Mouse (Mus musculus) hindbrain, embryonic 12.5 days (tissue): ENCODE data around the gene Mest. TPM values are rescaled to one million over a fixed set of nuclear protein-coding genes. Genes with fewer than 3 reads are reported as not detected.
A peak's percentile ranks its signal among the peaks of the same experiment; 100 is the strongest.

ENCODE experiments used
- ATAC-seq: fragments of 200-750 bp; cut with Nextera tagmentation; 2 replicates; pipeline ENCODE4 v1.8.0; 2017; ENCODE audit warnings: moderate TSS enrichment; ENCODE audit not compliant: low FRiP score
- H3K27ac ChIP-seq: fragments of 300-500 bp; sonication (generic); 2 replicates; pipeline ENCODE4 v1.5.1; 2016; ENCODE audit warnings: mild to moderate bottlenecking
- H3K27me3 ChIP-seq: fragments of 300-500 bp; sonication (generic); 2 replicates; pipeline ENCODE4 v1.6.1; 2016; ENCODE audit warnings: mild to moderate bottlenecking
- H3K36me3 ChIP-seq: fragments of 300-500 bp; sonication (generic); 2 replicates; pipeline ENCODE4 v1.6.1; 2016; ENCODE audit warnings: mild to moderate bottlenecking
- H3K4me1 ChIP-seq: fragments of 300-500 bp; sonication (generic); 2 replicates; pipeline ENCODE4 v1.6.1; 2016
- H3K4me2 ChIP-seq: fragments of 300-500 bp; sonication (generic); replicated peaks from 2 replicates; pipeline ENCODE4 v1.6.1; 2016; ENCODE audit warnings: mild to moderate bottlenecking
- H3K4me3 ChIP-seq: fragments of 300-500 bp; sonication (generic); 2 replicates; pipeline ENCODE4 v1.5.1; 2016; ENCODE audit warnings: mild to moderate bottlenecking
- H3K9ac ChIP-seq: fragments of 300-500 bp; sonication (generic); 2 replicates; pipeline ENCODE4 v1.6.1; 2016; ENCODE audit warnings: mild to moderate bottlenecking, moderate library complexity
- H3K9me3 ChIP-seq: fragments of 300-500 bp; sonication (generic); replicated peaks from 2 replicates; pipeline ENCODE4 v1.6.1; 2016; ENCODE audit warnings: mild to moderate bottlenecking
- WGBS: fragments of 180-500 bp; shearing (Covaris S2); methylation state at CpG from one replicate; pipeline ENCODE4 v1.1.7; 2016; 5-methylcytosine and 5-hydroxymethylcytosine counted together
- polyA plus RNA-seq: library from polyadenylated mRNA; unstranded; fragments of >200 nt; fragmentation: Nextera tagmentation; extraction: Ambion mirVana; gene quantifications from 2 replicates; pipeline ENCODE4 v1.2.1, GENCODE M21; 2016

Gene Mest
- polyA plus RNA-seq, 1 experiment from 2014 or later = 763 TPM

- ATAC-seq = no peak
- no peak overlapping the region for H3K9ac ChIP-seq
- no peak overlapping the region for H3K4me2 ChIP-seq
- H3K27me3 ChIP-seq = no peaks in the 10 kb centered on the region
- H3K9me3 ChIP-seq = no peaks in the 10 kb centered on the region
- 68% methylated on average over 10 of the region's 10 CpGs for WGBS
- no peaks in the 10 kb centered on the region for H3K36me3 ChIP-seq
- H3K27ac ChIP-seq = no peak overlapping the region
- H3K4me3 ChIP-seq = no peak overlapping the region
- peaks cover 7% of the 10 kb centered on the region; the same call in 1 of the 2 replicates for H3K4me1 ChIP-seq
These were observed 12.0 kb upstream of the Mest start for GRCm38 (mm10) chr6:30711365-30711763.

DNA sequence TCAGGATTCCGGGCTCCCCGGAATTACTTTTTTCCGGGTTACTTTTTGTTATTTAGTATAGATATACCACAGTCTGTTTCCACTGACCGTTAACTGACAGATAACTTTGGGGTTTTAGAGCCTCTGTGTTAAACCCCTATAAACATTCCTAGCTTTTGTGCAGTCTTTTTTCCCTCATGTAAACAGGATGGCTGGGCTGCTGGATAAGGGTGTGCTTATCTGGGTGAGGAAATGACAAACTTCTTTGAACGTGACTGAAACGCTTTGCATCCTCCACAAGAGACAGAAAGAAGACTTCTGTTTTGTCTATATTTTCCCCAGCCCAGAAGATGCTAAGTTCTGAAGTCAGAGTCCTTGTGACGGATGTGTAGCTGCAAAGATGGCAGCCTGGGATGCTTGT is 10.9 kb upstream of the Mest start:
- no peaks in the 10 kb centered on the region for H3K36me3 ChIP-seq
- peaks cover 7% of the 10 kb centered on the region; the same call in 1 of the 2 replicates for H3K4me1 ChIP-seq
- no peaks in the 10 kb centered on the region for H3K9me3 ChIP-seq
- WGBS = 74% methylated on average over 7 of the region's 7 CpGs
- no peak overlapping the region for H3K4me2 ChIP-seq
- no peak overlapping the region for H3K4me3 ChIP-seq
- ATAC-seq = no peak
- no peak overlapping the region for H3K27ac ChIP-seq
- no peaks in the 10 kb centered on the region for H3K27me3 ChIP-seq
- H3K9ac ChIP-seq = no peak overlapping the region

GRCm38 (mm10) chr6:30713455-30713854 is 9.9 kb upstream of the Mest start:
- H3K4me1 ChIP-seq = peaks cover 7% of the 10 kb centered on the region; the same call in 1 of the 2 replicates
- no peak overlapping the region for H3K4me3 ChIP-seq
- no peaks in the 10 kb centered on the region for H3K9me3 ChIP-seq
- ATAC-seq = no peak
- WGBS = 88% methylated on average over 6 of the region's 6 CpGs
- H3K9ac ChIP-seq = no peak overlapping the region
- H3K27me3 ChIP-seq = no peaks in the 10 kb centered on the region
- no peak overlapping the region for H3K27ac ChIP-seq
- no peak overlapping the region for H3K4me2 ChIP-seq
- H3K36me3 ChIP-seq = no peaks in the 10 kb centered on the region

GRCm38 (mm10) chr6:30713896-30714295 is 9.5 kb upstream of the Mest start:
- H3K9me3 ChIP-seq = no peaks in the 10 kb centered on the region
- ATAC-seq = no peak
- 81% methylated on average over 11 of the region's 11 CpGs for WGBS
- no peak overlapping the region for H3K9ac ChIP-seq
- H3K36me3 ChIP-seq = no peaks in the 10 kb centered on the region
- H3K4me3 ChIP-seq = no peak overlapping the region
- no peaks in the 10 kb centered on the region for H3K27me3 ChIP-seq
- H3K4me1 ChIP-seq = peaks cover 7% of the 10 kb centered on the region; the same call in 1 of the 2 replicates
- H3K4me2 ChIP-seq = no peak overlapping the region
- no peak overlapping the region for H3K27ac ChIP-seq

DNA sequence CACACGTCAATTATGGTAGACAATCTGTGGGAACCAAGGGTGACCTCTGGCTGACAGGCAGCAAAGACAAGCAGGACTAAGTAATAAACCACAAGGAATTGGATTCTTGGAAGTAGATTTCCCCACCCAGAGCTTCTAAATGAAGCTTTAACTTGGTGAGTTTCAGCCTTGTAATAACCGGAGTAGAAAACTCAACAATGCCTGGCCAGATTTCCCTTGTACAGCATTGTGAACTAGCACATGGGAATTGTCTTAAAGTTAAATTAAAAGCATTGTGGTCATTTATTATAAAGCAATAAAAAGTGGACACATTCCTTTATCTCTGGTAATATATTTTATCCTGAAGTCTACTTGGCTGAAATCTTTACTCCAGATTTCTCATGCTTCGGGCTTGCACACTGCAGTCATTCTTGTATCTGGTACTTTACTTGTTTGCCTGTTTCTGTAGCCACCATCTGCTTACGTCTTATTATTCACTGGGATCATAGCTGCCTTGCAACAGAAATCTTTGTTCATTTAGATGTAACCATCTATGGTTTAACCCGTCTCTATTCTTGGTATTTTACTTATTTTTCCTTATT is 8.4 kb upstream of the Mest start:
- ATAC-seq = no peak
- H3K9me3 ChIP-seq = no peaks in the 10 kb centered on the region
- WGBS = 84% methylated on average over 5 of the region's 5 CpGs

GRCm38 (mm10) chr6:30716796-30717195 is 6.6 kb upstream of the Mest start:
- Histone ChIP-seq H3K4me1 (peaks cover 6% of the 10 kb centered on the region), H3K36me3 (no peaks in the 10 kb centered on the region), H3K4me2 (no peak overlapping the region), H3K4me3 (no peak overlapping the region), H3K9me3 (no peaks in the 10 kb centered on the region), H3K9ac (no peak overlapping the region), H3K27me3 (no peaks in the 10 kb centered on the region), H3K27ac (no peak overlapping the region)
- 89% methylated on average over 7 of the region's 7 CpGs for whole genome bisulfite sequencing
- no peak for ATAC-seq

More for the DNA sequence above, 8.4 kb upstream of the Mest start:
- Histone ChIP-seq H3K36me3 (no peaks in the 10 kb centered on the region), H3K27ac (no peak overlapping the region), H3K4me3 (no peak overlapping the region), H3K4me1 (peaks cover 4% of the 10 kb centered on the region; the same call in 1 of the 2 replicates), H3K9ac (no peak overlapping the region), H3K4me2 (no peak overlapping the region), H3K27me3 (no peaks in the 10 kb centered on the region)

GRCm38 (mm10) chr6:30722385-30723164 is 772 bp upstream of the Mest start:
- no peaks in the 10 kb centered on the region for H3K36me3 ChIP-seq
- H3K4me3 ChIP-seq = no peak overlapping the region
- peak; percentile 78; the same call in 1 of the 2 replicates for ATAC-seq
- 52% methylated on average over 4 of the region's 4 CpGs for WGBS
- peaks cover 20% of the 10 kb centered on the region for H3K4me1 ChIP-seq
- H3K27ac ChIP-seq = peak overlapping the region; percentile 82
- no peaks in the 10 kb centered on the region for H3K27me3 ChIP-seq
- no peak overlapping the region for H3K9ac ChIP-seq
- H3K9me3 ChIP-seq = no peaks in the 10 kb centered on the region
- H3K4me2 ChIP-seq = no peak overlapping the region

DNA sequence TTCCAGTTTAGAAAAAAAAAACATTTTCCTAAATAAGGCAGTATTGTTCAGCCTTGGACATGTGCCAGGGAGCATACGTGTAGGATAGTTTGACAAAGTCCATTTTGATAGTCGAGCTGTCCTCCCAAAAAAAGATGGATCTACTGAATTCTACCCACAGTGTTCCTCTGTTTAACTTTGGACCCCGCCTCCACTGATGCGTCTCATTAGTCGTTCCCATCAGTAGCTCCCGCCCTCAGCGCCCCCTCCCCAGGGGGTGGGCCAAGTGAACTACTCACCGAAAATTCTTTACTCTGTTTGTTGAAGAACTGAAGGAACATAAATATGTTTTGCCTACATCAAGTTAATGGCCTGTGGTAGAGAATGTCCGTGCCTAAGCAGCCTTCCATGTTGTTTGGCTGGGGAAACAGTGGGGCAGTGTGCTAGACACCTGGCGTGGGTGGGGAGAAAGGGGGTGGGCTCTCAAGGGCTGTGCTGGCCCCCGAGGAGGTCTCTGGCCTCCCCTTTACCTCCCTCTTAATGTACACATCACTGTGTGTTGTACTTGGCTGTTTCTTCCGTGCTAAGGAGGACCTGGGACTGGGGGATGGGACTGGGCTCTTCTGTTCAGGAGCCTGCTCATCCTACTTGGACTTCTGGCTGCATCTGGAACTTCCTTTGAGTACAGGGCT is 7.1 kb downstream of the Mest start:
- Histone ChIP-seq H3K36me3 (no peaks in the 10 kb centered on the region), H3K27ac (no peak overlapping the region), H3K4me2 (no peak overlapping the region), H3K27me3 (no peaks in the 10 kb centered on the region), H3K4me3 (no peak overlapping the region), H3K9me3 (no peaks in the 10 kb centered on the region; the same call in 1 of the 2 replicates), H3K9ac (no peak overlapping the region), H3K4me1 (peaks cover 30% of the 10 kb centered on the region)
- WGBS = 51% methylated on average over 12 of the region's 12 CpGs
- no peak for ATAC-seq

GRCm38 (mm10) chr6:30732571-30733130 is 9.3 kb downstream of the Mest start:
- no peak overlapping the region for H3K4me3 ChIP-seq
- 50% methylated on average over 18 of the region's 18 CpGs for WGBS

DNA sequence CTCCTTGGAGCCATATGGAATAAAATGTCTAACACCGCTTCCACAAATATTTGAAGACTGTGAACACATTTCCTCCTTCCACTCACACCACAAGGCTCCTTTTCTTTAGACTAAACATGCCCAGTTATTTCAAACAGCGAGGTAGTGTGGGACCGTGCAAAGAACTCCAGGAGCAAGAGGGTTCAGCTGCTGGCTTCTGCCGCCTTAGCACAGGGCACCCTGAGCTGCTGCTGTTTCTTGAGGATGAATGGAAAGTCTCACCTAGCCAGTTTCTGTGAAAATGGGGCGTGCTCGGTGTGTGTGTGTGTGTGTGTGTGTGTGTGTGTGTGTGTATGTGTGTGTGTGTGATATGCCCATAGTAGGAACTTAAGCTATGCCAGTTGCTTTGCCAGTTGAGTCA is 11.1 kb downstream of the Mest start:
- Histone ChIP-seq H3K4me1 (peaks cover 27% of the 10 kb centered on the region), H3K9ac (no peak overlapping the region), H3K27ac (peak overlapping the region; percentile 82), H3K4me3 (no peak overlapping the region), H3K36me3 (no peaks in the 10 kb centered on the region), H3K9me3 (peaks cover 31% of the 10 kb centered on the region), H3K27me3 (no peaks in the 10 kb centered on the region), H3K4me2 (peak overlapping the region; percentile 50)
- WGBS = 59% methylated on average over 6 of the region's 6 CpGs
- ATAC-seq = no peak

More at GRCm38 (mm10) chr6:30732571-30733130, 9.3 kb downstream of the Mest start:
- Histone ChIP-seq H3K9ac (no peak overlapping the region), H3K4me2 (no peak overlapping the region), H3K27me3 (no peaks in the 10 kb centered on the region), H3K4me1 (peaks cover 30% of the 10 kb centered on the region), H3K9me3 (peaks cover 16% of the 10 kb centered on the region), H3K27ac (peak overlapping the region; percentile 52; the same call in 1 of the 2 replicates), H3K36me3 (no peaks in the 10 kb centered on the region)
- no peak for ATAC-seq

DNA sequence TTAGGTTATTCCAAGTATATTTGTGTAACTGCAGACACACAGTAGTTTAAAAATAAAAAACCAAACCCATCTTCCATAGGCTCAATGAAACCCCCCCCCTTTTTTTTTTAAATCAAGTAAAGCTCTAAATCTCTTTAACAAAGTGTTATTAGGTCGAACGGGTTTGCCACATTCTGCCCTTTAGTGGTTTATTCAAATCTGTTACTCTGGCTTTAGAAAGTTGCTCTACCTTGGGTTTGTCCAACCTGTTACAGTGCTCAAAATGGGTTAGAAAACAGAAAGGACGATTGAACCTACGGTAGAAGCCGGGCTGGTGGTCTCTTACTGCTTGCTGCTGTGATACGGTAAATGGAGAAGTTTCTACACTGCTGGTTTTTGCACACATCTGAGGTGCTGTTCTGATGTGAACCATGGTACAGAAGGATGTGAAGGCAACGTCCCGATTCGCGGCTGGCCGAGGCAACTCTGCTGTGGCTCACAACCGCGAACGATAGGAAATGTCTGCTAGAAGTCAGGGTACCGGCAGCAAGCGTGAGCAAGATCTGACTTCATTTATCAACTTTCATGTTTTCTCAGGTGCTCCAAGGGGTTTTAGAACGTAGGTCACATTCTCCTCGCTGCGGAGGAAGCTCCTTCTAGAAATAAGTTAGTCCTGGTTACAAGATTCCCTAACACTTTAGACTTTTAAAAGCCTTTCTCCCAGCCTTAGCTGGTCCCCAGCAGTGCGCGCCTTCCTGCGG is 11.8 kb downstream of the Mest start:
- Histone ChIP-seq H3K4me2 (peak overlapping the region; percentile 50), H3K36me3 (no peaks in the 10 kb centered on the region), H3K9me3 (peaks cover 38% of the 10 kb centered on the region), H3K27me3 (no peaks in the 10 kb centered on the region), H3K9ac (peak overlapping the region; percentile 23; the same call in 1 of the 2 replicates), H3K4me1 (peaks cover 22% of the 10 kb centered on the region), H3K4me3 (peak overlapping the region; percentile 12), H3K27ac (peak overlapping the region; percentile 82)
- no peak for ATAC-seq
- 46% methylated on average over 22 of the region's 22 CpGs for WGBS
